Mouse (Mus musculus) embryonic fibroblast, embryonic 13.5 days (primary cell): ENCODE measurements around the gene Ccdc177.

Source experiments
- CTCF ChIP-seq: IDR thresholded peaks from 2 replicates; pipeline ENCODE4 v1.5.1; 2011; ENCODE audit warnings: mild to moderate bottlenecking, control low read depth, low read length, moderate library complexity, borderline replicate concordance; ENCODE audit not compliant: insufficient read depth
- POLR2A ChIP-seq: IDR thresholded peaks from 2 replicates; pipeline ENCODE4 v1.6.1; 2011; ENCODE audit warnings: low read depth, mild to moderate bottlenecking, control low read depth, low read length, moderate library complexity

DNA sequence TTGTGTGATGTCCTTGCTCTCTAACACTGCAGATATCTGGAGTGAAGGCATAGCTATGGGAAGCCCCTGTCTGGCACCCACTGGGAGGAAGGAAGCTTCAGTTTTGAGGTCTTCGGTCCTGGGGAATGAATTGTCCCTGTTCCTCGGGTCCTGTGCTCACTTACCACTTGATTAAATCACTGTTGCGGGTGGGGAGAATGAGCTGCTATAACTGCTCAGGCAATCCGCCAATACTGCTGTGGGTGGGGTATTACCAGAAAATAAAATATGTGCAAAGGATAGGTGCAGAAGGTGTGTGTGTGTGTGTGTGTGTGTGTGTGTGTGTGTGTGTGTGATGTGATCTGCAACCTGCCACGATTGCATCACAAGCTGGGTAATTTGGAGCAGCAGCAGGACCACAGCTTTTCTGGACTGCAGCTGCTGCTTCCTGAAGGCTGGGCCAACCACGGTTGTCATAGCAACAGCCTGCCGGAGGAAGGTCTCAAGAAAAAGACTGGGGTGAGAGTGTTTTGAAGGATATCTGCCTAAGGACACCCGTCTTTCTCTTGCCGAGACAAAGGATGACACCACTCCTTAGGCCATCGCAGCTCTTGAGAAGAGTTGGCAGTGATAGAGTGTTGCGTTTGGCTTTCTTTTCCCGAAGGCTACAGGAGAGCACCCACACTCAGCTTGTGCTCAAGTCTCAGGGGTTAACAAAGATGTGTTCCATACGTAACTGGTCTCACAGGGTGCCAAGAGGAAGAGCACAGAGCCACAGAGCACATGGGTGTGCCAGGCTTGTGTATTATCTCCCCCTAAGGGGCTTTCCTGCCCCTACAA is 23.8 kb downstream of the Ccdc177 start:
- TF ChIP-seq CTCF (no peak), POLR2A (no peak)
